Mouse (Mus musculus) olfactory bulb, adult 2 months (tissue): ENCODE data around the gene Pla2g2e.

Experiments
- CTCF ChIP-seq: fragments of 200-500 bp; IDR thresholded peaks from 2 replicates; pipeline ENCODE4 v1.5.1; 2012; ENCODE audit warnings: low read depth, mild to moderate bottlenecking, low read length, moderate library complexity; ENCODE audit not compliant: insufficient read depth
- POLR2A ChIP-seq: fragments of 200-500 bp; IDR thresholded peaks from 2 replicates; pipeline ENCODE4 v1.6.1; 2012; ENCODE audit warnings: mild to moderate bottlenecking, low read depth, low read length, moderate library complexity; ENCODE audit not compliant: insufficient read depth

DNA sequence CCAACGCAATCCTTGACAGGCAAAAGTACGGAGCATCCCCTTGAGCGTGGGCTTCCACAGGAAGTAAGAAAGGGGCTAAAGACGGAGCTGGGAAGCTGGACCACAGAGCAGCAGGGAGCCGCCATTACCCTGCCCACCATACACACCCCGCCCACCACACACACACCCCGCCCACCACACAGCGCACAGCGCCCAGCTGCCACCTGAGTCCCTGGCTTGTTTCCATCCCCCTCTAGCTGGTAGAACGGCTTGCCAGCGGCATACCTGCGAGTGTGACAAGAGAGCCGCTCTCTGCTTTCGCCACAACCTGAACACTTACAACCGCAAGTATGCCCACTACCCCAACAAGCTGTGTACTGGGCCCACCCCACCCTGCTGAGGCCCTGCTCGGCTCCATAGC, 4.4 kb downstream of the Pla2g2e start:
- TF ChIP-seq CTCF (no peak), POLR2A (no peak)
